Mouse (Mus musculus) stomach, embryonic 14.5 days (tissue): ENCODE measurements around the gene Gpr4. TPM values are rescaled to one million over a fixed set of nuclear protein-coding genes. Genes with fewer than 3 reads are reported as not detected.

Source experiments
- ATAC-seq: fragments of 200-750 bp; cut with Nextera tagmentation; 2 replicates; pipeline ENCODE4 v1.8.0; 2017; ENCODE audit warnings: low read depth, moderate TSS enrichment; ENCODE audit not compliant: insufficient number of reproducible peaks, insufficient read depth, low FRiP score
- H3K27ac ChIP-seq: fragments of 300-500 bp; sonication (generic); 2 replicates; pipeline ENCODE4 v1.5.1; 2014; ENCODE audit warnings: mild to moderate bottlenecking, low read length, moderate library complexity, mixed read lengths
- H3K27me3 ChIP-seq: fragments of 300-500 bp; sonication (generic); 2 replicates; pipeline ENCODE4 v1.6.1; 2014; ENCODE audit warnings: low read length, control low read depth, mixed read lengths; ENCODE audit not compliant: control insufficient read depth, insufficient read depth
- H3K36me3 ChIP-seq: fragments of 300-500 bp; sonication (generic); 2 replicates; pipeline ENCODE4 v1.6.1; 2014; ENCODE audit warnings: mild to moderate bottlenecking, control low read depth, low read length, moderate library complexity, mixed read lengths; ENCODE audit not compliant: control insufficient read depth, insufficient read depth
- H3K4me1 ChIP-seq: fragments of 300-500 bp; sonication (generic); 2 replicates; pipeline ENCODE4 v1.6.1; 2014; ENCODE audit warnings: low read length, control low read depth, mixed read lengths; ENCODE audit not compliant: control insufficient read depth, insufficient read depth
- H3K4me2 ChIP-seq: fragments of 300-500 bp; sonication (generic); replicated peaks from 2 replicates; pipeline ENCODE4 v1.6.1; 2014; ENCODE audit warnings: low read depth, low read length, control low read depth
- H3K4me3 ChIP-seq: fragments of 300-500 bp; sonication (generic); 2 replicates; pipeline ENCODE4 v1.5.1; 2014; ENCODE audit warnings: low read depth, low read length, control low read depth
- H3K9ac ChIP-seq: fragments of 300-500 bp; sonication (generic); replicated peaks from 2 replicates; pipeline ENCODE4 v1.6.1; 2014; ENCODE audit warnings: low read depth, mild to moderate bottlenecking, control low read depth, low read length, moderate library complexity, mixed read lengths
- H3K9me3 ChIP-seq: fragments of 300-500 bp; sonication (generic); 2 replicates; pipeline ENCODE4 v1.6.1; 2016; ENCODE audit warnings: low read depth, low read length, control low read depth; ENCODE audit not compliant: control insufficient read depth
- WGBS: fragments of 180-500 bp; shearing (Covaris S2); extraction: QIAGEN DNeasy Blood & Tissue Kit; methylation state at CpG from one replicate; pipeline ENCODE4 v1.1.7; 2014; 5-methylcytosine and 5-hydroxymethylcytosine counted together
- microRNA counts: library from miRNA; unstranded; fragments of <30 nt; microRNA quantifications from one replicate; lab custom pipeline; 2016
- microRNA-seq: library from miRNA; unstranded; fragments of <30 nt; microRNA quantifications from one replicate; pipeline ENCODE4, GENCODE M21; 2016
- polyA plus RNA-seq: library from polyadenylated mRNA; unstranded; fragments of >200 nt; fragmentation: Nextera tagmentation; extraction: Ambion mirVana; gene quantifications from 2 replicates; pipeline ENCODE4 v1.2.1, GENCODE M21; 2014

Gpr4 gene
- polyA plus RNA-seq, 1 experiment from 2014 or later, result 1.4 TPM

DNA sequence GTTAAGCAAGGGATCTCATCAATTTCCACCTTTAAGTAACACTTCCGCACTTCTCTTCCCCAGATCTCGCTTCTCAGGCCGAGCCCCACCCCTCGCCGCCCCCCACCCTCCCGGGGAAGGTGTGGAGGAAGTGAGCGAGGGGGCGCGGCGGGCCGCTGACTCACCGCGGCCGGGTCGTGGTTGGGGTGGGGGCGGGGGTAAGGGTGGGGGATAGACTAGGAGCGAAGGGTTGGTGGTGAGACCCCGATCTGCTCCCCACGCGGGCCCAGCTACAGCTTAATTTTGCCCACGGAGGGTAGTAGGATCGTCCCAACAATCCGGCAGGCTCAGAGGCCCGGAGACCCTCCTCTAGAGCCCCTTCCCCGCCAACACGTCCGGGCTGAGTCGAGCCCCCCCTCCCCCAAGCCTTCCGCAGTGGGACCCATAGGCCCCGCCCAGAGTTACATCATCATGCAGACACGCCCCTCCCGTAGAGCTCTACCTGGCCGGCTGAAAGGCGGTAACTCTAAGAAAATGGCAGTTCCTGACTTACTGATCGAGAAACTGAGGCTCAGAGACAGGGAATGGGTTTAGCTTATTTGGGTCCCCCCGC is 59.9 kb downstream of the Gpr4 start:
- peak overlapping the region; percentile 91 for H3K9ac ChIP-seq
- peak overlapping the region; percentile 98 for H3K4me2 ChIP-seq
- H3K4me1 ChIP-seq, result peaks cover 11% of the 10 kb centered on the region; the same call in 1 of the 2 replicates
- peak overlapping the region; percentile 92 for H3K4me3 ChIP-seq
- H3K36me3 ChIP-seq, result peaks cover 8% of the 10 kb centered on the region; the same call in 1 of the 2 replicates
- peak; percentile 73 for ATAC-seq
- 1% methylated on average over 36 of the region's 36 CpGs for WGBS
- no peaks in the 10 kb centered on the region for H3K9me3 ChIP-seq
- peak overlapping the region; percentile 98 for H3K27ac ChIP-seq
- H3K27me3 ChIP-seq, result no peaks in the 10 kb centered on the region

MicroRNAs encoded within 50 kb of the gene (microRNA counts, 519-probe panel; counts per million panel counts)
- not detected for microRNA mmu-miR-330 (lab: Ali Mortazavi, UCI)

Small RNA genes within 50 kb of the gene (microRNA-seq; reads per million reads assigned to microRNA genes)
- gene Mir330, result 259 reads per million, percentile 59 among the genes with 10 or more reads in this experiment

Other genes starting within 250 kb of the Gpr4 start
- gene Nanos2, start 225.1 kb upstream of the Gpr4 start, polyA plus RNA-seq, result not detected in 2 replicates
- 3.0 and 3.5 TPM in 2 replicates for gene Mypop, start 221.3 kb upstream of the Gpr4 start, polyA plus RNA-seq
- gene Irf2bp1, start 208.5 kb upstream of the Gpr4 start, polyA plus RNA-seq, result 22.7 and 25.5 TPM in 2 replicates
- gene Foxa3, start 189.0 kb upstream of the Gpr4 start, polyA plus RNA-seq, result 14.8 and 15.3 TPM in 2 replicates
- 21.7 and 23.7 TPM in 2 replicates for gene Sympk, start 188.2 kb upstream of the Gpr4 start, polyA plus RNA-seq
- gene Rsph6a, start 157.8 kb upstream of the Gpr4 start, polyA plus RNA-seq, result not detected in 2 replicates
- 14.3 and 16.8 TPM in 2 replicates for gene Dmwd, start 136.3 kb upstream of the Gpr4 start, polyA plus RNA-seq
- gene Dmpk, start 128.7 kb upstream of the Gpr4 start, polyA plus RNA-seq, result 70.9 and 72.0 TPM in 2 replicates
- 17.4 and 18.6 TPM in 2 replicates for gene Six5, start 117.9 kb upstream of the Gpr4 start, polyA plus RNA-seq
- gene Gm4969, start 94.2 kb upstream of the Gpr4 start, polyA plus RNA-seq, result 4.6 and 5.7 TPM in 2 replicates
- gene Fbxo46, start 92.7 kb upstream of the Gpr4 start, polyA plus RNA-seq, result 9.1 and 9.5 TPM in 2 replicates
- 10.9 and 11.3 TPM in 2 replicates for gene Qpctl, start 63.2 kb upstream of the Gpr4 start, polyA plus RNA-seq
- 143 and 161 TPM in 2 replicates for gene Snrpd2, start 62.8 kb upstream of the Gpr4 start, polyA plus RNA-seq
- gene Gipr, start 46.4 kb upstream of the Gpr4 start, polyA plus RNA-seq, result 1.1 and 1.9 TPM in 2 replicates
- 4.1 and 4.8 TPM in 2 replicates for gene Eml2, start 36.1 kb upstream of the Gpr4 start, polyA plus RNA-seq
- gene Opa3, start 15.8 kb downstream of the Gpr4 start, polyA plus RNA-seq, result 37.1 and 42.9 TPM in 2 replicates
- gene Vasp, start 59.3 kb downstream of the Gpr4 start, polyA plus RNA-seq, result 48.1 and 64.9 TPM in 2 replicates
- gene Ppm1n, start 67.5 kb downstream of the Gpr4 start, polyA plus RNA-seq, result 0.15 TPM in 1 of 2 replicates, not detected in the other
- 11.7 and 13.9 TPM in 2 replicates for gene Rtn2, start 70.1 kb downstream of the Gpr4 start, polyA plus RNA-seq
- gene Fosb, start 97.5 kb downstream of the Gpr4 start, polyA plus RNA-seq, result 0.07 TPM in 1 of 2 replicates, not detected in the other
- 86.0 and 92.8 TPM in 2 replicates for gene Ercc1, start 132.2 kb downstream of the Gpr4 start, polyA plus RNA-seq
- 20.5 and 23.9 TPM in 2 replicates for gene Cd3eap, start 146.9 kb downstream of the Gpr4 start, polyA plus RNA-seq
- 9.6 and 10.0 TPM in 2 replicates for gene Ppp1r13l, start 147.2 kb downstream of the Gpr4 start, polyA plus RNA-seq
- 8.8 and 10.3 TPM in 2 replicates for gene Ercc2, start 169.5 kb downstream of the Gpr4 start, polyA plus RNA-seq
- gene Klc3, start 191.6 kb downstream of the Gpr4 start, polyA plus RNA-seq, result 6.0 and 8.9 TPM in 2 replicates
- gene Ckm, start 192.2 kb downstream of the Gpr4 start, polyA plus RNA-seq, result 1.7 and 3.2 TPM in 2 replicates
- gene Mark4, start 246.3 kb downstream of the Gpr4 start, polyA plus RNA-seq, result 8.6 and 9.7 TPM in 2 replicates